Mouse (Mus musculus) left cerebral cortex, postnatal 14 days (tissue): Measurements from ENCODE around the gene Vmn2r41. TPM values are rescaled to one million over a fixed set of nuclear protein-coding genes. Genes with fewer than 3 reads are reported as not detected.
"Not testable (repeated sequence)": the region's sequence is repeated elsewhere in the genome, so short reads cannot be mapped to it uniquely, and the experiment has no call there.

ENCODE experiments used
- DNase-seq, 2 experiments: peaks; one replicate each; pipeline ENCODE4 v3.0.0; 2021 to 2022; ENCODE audit warnings: low spot score in 2 of 2, mixed read lengths in 1 of 2
- intact Hi-C: fragments of 180-260 bp; cut with DNase I; formaldehyde crosslinking; loops from one replicate; pipeline ENCODE4 v1.15.1; 2025
- long read RNA-seq, 2 experiments: library from polyadenylated mRNA; stranded (forward); transcript quantifications; one replicate each; pipeline ENCODE4 v2.0.0; 2021
- total RNA-seq, 2 experiments: library from RNA; stranded (reverse); gene quantifications; 2 replicates each; pipeline ENCODE4 v1.2.3; 2021

The Vmn2r41 gene
- not detected for total RNA-seq
- long read RNA-seq, experiment 1, result 0 reads
- long read RNA-seq, experiment 2, result 0 reads

GRCm38 (mm10) chr7:8161554-8161953 lies at the start of gene Vmn2r41:
Gene Vmn2r41, minus strand, starts transcription at chr7:8161654.
- DNase-seq, intact Hi-C loops: not testable (repeated sequence)

DNA sequence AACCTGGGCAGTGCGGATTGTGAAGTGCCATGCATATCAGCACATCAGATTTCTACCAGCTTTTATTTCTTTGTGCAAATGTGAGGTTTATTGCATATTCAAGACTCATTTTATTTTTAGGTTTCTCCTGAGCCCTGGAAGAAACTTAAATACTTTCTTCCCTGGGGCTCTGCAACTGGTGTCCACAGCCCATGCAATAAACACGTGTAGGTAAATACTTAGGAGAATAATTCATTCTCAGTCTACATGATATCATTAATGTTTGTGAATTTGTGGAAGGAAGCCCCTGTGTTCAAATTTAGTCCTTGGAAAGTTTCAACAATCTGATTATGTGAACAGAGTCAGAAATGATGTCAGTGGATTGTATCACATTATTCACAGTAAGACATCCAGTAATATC lies 38.8 kb upstream of the Vmn2r41 start, which contains the start of gene Vmn2r42:
Gene Vmn2r42, minus strand, starts transcription at position 101 of the 400 bp plus-strand sequence.
- DNase-seq, intact Hi-C loops: not testable (repeated sequence)

DNA sequence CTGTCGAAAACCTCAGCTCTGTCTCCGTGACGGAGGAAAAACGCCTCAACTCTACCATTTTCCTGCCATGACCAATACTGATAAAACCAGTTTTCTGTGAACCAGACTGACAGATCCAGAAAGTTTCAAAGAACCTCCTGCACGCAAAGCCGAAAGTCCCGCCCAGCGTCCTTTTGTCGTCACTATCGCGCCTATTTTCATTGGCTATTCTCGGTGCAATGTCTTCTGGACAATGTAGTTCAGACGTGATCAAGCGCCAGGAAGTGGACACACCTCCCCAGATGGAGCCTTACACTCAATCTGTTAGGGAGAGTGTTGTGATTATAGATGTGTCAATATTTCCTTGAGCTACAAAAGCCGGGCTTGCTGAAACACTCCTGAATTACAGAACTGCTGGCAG lies 68.6 kb downstream of the Vmn2r41 start:
- peak in 1 of 2 experiments; percentile 2 for DNase-seq
- intact Hi-C loops, result not testable (repeated sequence)

Other genes starting within 250 kb of the Vmn2r41 start
- not detected for gene Vmn2r42, start 38.7 kb upstream of the Vmn2r41 start, total RNA-seq
- not detected for gene Vmn2r43, start 98.9 kb upstream of the Vmn2r41 start, total RNA-seq
- gene Vmn2r44, start 221.7 kb upstream of the Vmn2r41 start, total RNA-seq, result not detected